Mouse (Mus musculus) liver, postnatal 0 days (tissue): ENCODE results near the gene Nav2.

Experiments
- CTCF ChIP-seq: sonication (generic); IDR thresholded peaks from 2 replicates; pipeline ENCODE4 v1.5.1; 2016; ENCODE audit warnings: antibody characterized with exemption, low read depth
- EP300 ChIP-seq: IDR thresholded peaks from 2 replicates; pipeline ENCODE4 v1.6.1; 2016; ENCODE audit warnings: antibody characterized with exemption, low read depth, mild to moderate bottlenecking

GRCm38 (mm10) chr7:49451240-49451639, 542.7 kb downstream of the Nav2 start:
- no peak for TF ChIP-seq CTCF
- no peak for TF ChIP-seq EP300
